Mouse (Mus musculus) E14TG2a.4 (cell line): ENCODE results near the gene Lamp1.

Experiments used
- CTCF ChIP-seq: conservative IDR thresholded peaks from 2 replicates; pipeline ENCODE4 v1.5.1; 2014; ENCODE audit warnings: low read length
- NANOG ChIP-seq: IDR thresholded peaks from 2 replicates; pipeline ENCODE4 v1.6.1; 2014; ENCODE audit warnings: borderline replicate concordance, low read length, mixed read lengths
- POU5F1 ChIP-seq: IDR thresholded peaks from 2 replicates; pipeline ENCODE4 v1.6.1; 2014; ENCODE audit warnings: low read length, borderline replicate concordance

DNA sequence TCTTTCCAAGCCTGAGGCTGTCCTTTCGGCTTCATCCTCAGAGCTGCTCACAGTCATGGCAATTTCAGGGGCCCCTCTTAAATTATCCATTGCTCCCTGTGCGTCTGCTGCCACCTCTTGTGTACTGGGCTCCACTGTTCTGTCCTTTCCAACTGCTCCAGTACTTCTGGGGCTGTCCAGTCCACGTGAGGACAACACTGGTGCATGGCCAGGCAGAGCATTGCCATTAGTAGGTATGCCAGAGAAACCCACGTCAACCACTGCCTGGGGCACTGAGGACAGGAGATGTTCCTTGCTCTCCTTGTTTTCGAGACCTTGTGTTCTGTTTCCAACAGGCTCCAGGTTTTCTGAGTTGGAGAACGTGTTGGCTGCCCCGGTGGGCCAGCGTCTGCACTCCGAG is 65.5 kb downstream of the Lamp1 start:
- TF ChIP-seq CTCF (no peak), POU5F1 (no peak), NANOG (no peak)
